Mouse (Mus musculus): Measurements from ENCODE around the gene Mecom.

Gene Mecom

GRCm38 (mm10) chr3:29957365-29958236, 590.2 kb downstream of the Mecom start:
- DNase-seq (ENCODE audit: low spot score): no peak

- DNase-seq (ENCODE audit: low spot score): no peak
These were observed 594.5 kb downstream of the Mecom start for GRCm38 (mm10) chr3:29953269-29953668.

GRCm38 (mm10) chr3:29950853-29951252, 597.0 kb downstream of the Mecom start:
- no peak for DNase-seq (ENCODE audit: low spot score)

GRCm38 (mm10) chr3:29903596-29904308, 644.1 kb downstream of the Mecom start:
- DNase-seq (ENCODE audit: low spot score): no peak

Data from ovary, adult 18-20 months (tissue).